Mouse (Mus musculus) macrophage (primary cell): ENCODE measurements around the gene Map1s. TPM values are rescaled to one million over a fixed set of nuclear protein-coding genes. Genes with fewer than 3 reads are reported as not detected.
A peak's percentile ranks its signal among the peaks of the same experiment; 100 is the strongest.

Experiments used
- H3K27ac ChIP-seq: fragments of 350-480 bp; formaldehyde crosslinking; 2 replicates; pipeline ENCODE4 v1.9.0; 2021
- H3K36me3 ChIP-seq: fragments of 350-480 bp; formaldehyde crosslinking; 2 replicates; pipeline ENCODE4 v1.9.0; 2021; ENCODE audit errors: inconsistent target
- H3K4me3 ChIP-seq: fragments of 350-480 bp; formaldehyde crosslinking; 2 replicates; pipeline ENCODE4 v1.9.0; 2021; ENCODE audit errors: inconsistent target
- H3K79me2 ChIP-seq: fragments of 350-480 bp; formaldehyde crosslinking; 2 replicates; pipeline ENCODE4 v1.9.0; 2021; ENCODE audit errors: inconsistent target
- WGBS: methylation state at CpG from one replicate; pipeline ENCODE4 v1.1.7; 2026; ENCODE audit warnings: inconsistent platforms; ENCODE audit not compliant: missing documents; 5-methylcytosine and 5-hydroxymethylcytosine counted together
- polyA plus RNA-seq: library from polyadenylated mRNA; stranded (reverse); fragments of 250-400 nt; gene quantifications from 3 replicates; pipeline ENCODE4 v1.2.4, GENCODE M21; 2018; ENCODE audit warnings: inconsistent platforms

The Map1s gene
- polyA plus RNA-seq, 1 experiment from 2014 or later, result 20.1 TPM

- H3K27ac ChIP-seq, result no peak overlapping the region
- H3K4me3 ChIP-seq, result no peak overlapping the region
- H3K79me2 ChIP-seq, result no peaks in the 10 kb centered on the region
- 94% methylated on average over 3 of the region's 3 CpGs for WGBS
- no peaks in the 10 kb centered on the region for H3K36me3 ChIP-seq
These were observed 22.4 kb downstream of the Map1s start for GRCm38 (mm10) chr8:70928096-70928495.

DNA sequence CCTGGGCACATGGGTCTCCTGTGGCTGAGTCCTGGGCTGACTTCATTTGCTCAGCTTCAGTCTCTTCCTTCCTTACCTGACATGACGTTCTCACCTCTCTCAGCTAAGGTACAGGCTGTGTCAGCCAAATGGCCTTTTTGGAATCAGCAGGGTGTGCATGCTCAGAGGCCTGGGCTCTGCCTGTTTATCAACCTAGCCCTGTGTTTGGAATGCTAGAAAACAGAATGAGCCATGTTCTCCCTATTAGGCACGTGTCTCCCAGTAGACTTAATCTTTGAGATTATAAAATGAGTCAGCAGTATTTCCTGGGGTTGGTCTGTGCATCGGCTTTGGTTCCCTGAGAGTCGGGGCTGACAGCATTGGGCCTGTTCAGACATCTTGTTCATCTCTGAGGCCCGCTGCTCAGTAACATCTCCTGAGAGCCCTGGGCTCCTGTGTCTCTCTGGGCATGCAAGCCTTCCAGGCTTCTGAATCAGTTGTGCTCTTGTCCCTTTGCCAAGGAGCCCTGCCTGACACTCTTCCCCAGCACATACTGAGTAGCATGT is 23.1 kb downstream of the Map1s start:
- Histone ChIP-seq H3K36me3 (no peaks in the 10 kb centered on the region), H3K27ac (no peak overlapping the region), H3K4me3 (no peak overlapping the region), H3K79me2 (no peaks in the 10 kb centered on the region)
- 70% methylated on average over 5 of the region's 5 CpGs for WGBS

DNA sequence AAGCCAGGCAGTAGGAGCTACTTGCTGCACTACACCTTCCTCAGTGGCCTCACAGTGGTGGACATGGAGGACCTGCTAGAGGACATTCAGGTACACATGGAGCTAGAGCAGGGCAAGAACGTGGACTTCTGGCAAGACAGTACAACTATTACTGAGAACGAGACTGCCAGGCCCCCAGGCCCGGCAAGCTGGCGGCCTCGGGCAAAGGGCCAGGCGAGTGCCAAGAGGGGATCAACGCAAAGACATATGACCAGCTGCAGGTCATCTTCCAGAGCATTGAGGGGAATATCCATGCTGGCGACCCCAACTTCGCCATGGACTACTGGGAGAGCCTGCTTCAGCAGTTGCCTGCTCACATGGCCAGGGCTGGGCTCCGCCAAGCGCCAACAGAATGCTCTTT is 26.0 kb downstream of the Map1s start:
- Histone ChIP-seq H3K27ac (no peak overlapping the region), H3K79me2 (no peaks in the 10 kb centered on the region), H3K36me3 (no peaks in the 10 kb centered on the region), H3K4me3 (no peak overlapping the region)
- WGBS, result 96% methylated on average over 11 of the region's 11 CpGs

DNA sequence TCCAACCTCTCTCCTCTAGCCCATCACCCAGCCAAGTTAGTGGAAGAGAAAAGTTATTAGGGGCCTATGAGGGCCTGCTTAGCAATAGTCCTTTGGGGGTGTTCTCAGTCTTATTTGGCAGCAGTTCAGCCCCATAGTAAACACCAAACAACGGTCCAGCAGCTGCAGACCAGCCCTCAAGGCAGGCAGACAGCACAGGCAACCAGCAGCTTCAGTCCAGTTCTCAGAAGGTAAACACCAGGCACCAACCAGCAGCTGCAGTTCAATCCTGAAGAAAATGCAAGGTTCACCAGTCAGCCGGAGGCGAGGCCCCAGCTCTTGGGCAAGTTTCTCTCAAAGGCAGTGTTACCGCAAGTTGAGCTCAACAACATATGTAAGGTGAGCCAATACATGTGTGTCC is 27.3 kb downstream of the Map1s start:
- 96% methylated on average over 4 of the region's 4 CpGs for WGBS
- no peak overlapping the region for H3K4me3 ChIP-seq
- H3K36me3 ChIP-seq, result no peaks in the 10 kb centered on the region
- no peak overlapping the region for H3K27ac ChIP-seq
- no peaks in the 10 kb centered on the region for H3K79me2 ChIP-seq

DNA sequence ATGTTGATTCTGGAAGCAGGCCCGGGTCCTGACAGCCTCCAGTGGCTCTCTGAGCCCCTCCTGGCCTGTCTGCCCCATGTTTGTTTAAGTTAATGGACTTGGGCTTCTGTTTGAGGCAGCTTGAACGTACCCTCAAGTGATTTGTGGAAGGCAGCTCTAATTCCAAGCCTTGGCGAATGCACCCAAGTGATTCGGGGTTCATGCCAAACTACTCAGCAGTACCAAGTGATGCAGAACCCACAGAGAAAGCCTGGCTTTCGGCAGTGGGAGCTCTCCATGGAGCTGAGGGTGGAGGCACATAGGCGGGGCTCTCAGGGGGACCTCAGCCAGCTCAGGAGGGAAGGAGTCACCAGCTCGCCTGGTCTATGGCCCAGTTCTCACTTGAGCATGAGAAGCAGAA is 29.1 kb downstream of the Map1s start:
- no peak overlapping the region for H3K27ac ChIP-seq
- WGBS, result 77% methylated on average over 7 of the region's 7 CpGs
- H3K4me3 ChIP-seq, result no peak overlapping the region
- no peaks in the 10 kb centered on the region for H3K79me2 ChIP-seq
- H3K36me3 ChIP-seq, result no peaks in the 10 kb centered on the region

DNA sequence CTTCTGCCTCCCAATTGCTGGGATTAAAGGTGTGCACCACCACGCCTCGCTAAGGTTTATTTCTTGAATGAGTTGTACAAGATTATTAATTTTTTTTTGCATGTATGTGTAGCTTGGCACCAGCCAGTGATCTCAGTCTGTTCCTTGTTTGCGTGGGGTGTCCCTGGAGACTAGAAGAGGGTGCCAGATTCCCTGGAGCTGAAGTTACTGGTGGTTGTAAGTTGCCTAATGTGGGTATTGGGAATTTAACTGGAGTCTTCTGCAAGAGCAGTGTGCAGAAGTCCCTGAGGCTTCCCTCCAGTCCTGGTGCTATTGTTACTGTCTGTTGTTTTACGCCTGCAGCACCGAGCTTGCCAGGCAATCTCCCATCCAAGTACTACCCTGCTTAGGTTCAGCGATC is 31.5 kb downstream of the Map1s start:
- WGBS, result 96% methylated on average over 6 of the region's 6 CpGs
- Histone ChIP-seq H3K36me3 (no peaks in the 10 kb centered on the region), H3K4me3 (no peak overlapping the region), H3K27ac (no peak overlapping the region), H3K79me2 (no peaks in the 10 kb centered on the region)

DNA sequence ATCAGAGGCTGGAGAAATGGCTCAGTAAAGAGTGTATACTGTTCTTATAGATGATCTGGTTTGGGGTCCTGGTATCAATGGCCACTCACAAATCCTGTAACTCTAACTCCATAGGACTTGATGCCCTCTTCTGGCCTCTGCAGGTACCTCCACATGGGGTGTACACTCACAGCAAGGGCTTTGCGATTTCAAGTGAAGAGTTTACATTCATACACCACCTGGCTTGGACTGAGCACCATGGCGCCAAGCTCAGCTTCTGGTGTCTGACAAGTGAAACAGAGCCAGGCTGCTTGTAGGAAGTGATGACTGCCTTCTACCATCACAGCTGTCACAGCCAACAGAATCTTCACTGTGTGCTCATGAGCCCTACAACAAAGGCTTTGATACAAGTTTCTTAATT is 35.7 kb downstream of the Map1s start:
- no peak overlapping the region for H3K4me3 ChIP-seq
- H3K36me3 ChIP-seq, result no peaks in the 10 kb centered on the region
- 0 out of 2 replicates have a peak overlapping the region, but pooled peaks have one; percentile 22 for H3K27ac ChIP-seq

GRCm38 (mm10) chr8:70943187-70943586 is 37.5 kb downstream of the Map1s start:
- H3K36me3 ChIP-seq, result no peaks in the 10 kb centered on the region
- WGBS, result 0% methylated on average over 1 of the region's 1 CpGs
- H3K27ac ChIP-seq, result peak overlapping the region; percentile 4; the same call in 1 of the 2 replicates

More for the DNA sequence above, 35.7 kb downstream of the Map1s start:
- WGBS, result 76% methylated on average over 2 of the region's 2 CpGs
- H3K79me2 ChIP-seq, result no peaks in the 10 kb centered on the region

DNA sequence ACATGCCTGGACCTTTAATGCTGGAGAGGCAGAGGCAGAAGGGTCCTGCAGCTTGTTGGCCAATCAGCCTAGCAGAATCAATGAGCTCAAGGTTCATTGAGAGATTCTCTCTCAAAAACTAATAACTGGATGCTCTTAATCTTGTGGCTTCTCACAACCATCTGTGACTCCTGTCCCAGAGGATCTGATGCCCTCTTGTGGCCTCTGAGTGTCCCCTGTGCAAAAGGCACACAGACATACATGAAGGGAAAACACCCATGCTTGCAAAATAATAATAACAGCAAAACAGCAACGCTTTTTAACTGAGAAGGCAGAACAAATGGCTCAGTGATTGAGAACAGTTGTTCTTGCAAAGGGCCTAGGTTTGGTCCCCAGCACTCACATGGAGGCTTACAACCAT is 44.1 kb downstream of the Map1s start:
- no peak overlapping the region for H3K4me3 ChIP-seq
- H3K36me3 ChIP-seq, result no peaks in the 10 kb centered on the region
- no peak overlapping the region for H3K27ac ChIP-seq
- no peaks in the 10 kb centered on the region for H3K79me2 ChIP-seq
- 92% methylated on average over 1 of the region's 1 CpGs for WGBS

More at GRCm38 (mm10) chr8:70943187-70943586, 37.5 kb downstream of the Map1s start:
- H3K79me2 ChIP-seq, result no peaks in the 10 kb centered on the region
- H3K4me3 ChIP-seq, result no peak overlapping the region

GRCm38 (mm10) chr8:70960703-70961472 is 55.2 kb downstream of the Map1s start:
- Histone ChIP-seq H3K79me2 (no peaks in the 10 kb centered on the region), H3K36me3 (no peaks in the 10 kb centered on the region), H3K4me3 (no peak overlapping the region), H3K27ac (no peak overlapping the region)
- 72% methylated on average over 8 of the region's 14 CpGs for WGBS

DNA sequence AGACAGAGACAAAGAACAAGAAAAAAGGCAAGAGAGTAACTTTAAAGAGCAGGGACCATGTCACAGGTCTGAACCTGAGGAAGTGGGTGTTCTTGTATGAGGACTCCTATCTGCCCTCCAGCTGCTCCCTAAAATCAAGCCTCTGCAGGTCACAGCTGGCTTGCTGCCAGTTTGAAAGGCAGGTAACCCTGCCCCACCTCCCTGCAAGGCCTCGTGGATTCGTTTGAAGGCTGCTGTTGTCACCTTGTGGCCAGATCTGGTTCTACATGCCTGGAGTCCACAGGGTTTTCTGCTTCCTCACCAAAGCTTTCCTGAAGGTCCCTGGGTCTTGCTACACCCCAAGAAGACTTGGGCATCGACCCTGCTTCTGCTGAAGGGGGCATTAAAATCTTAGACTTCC is 58.4 kb downstream of the Map1s start:
- no peaks in the 10 kb centered on the region for H3K36me3 ChIP-seq
- H3K27ac ChIP-seq, result no peak overlapping the region
- no peaks in the 10 kb centered on the region for H3K79me2 ChIP-seq
- WGBS, result 3% methylated on average over 3 of the region's 3 CpGs
- no peak overlapping the region for H3K4me3 ChIP-seq

- Histone ChIP-seq H3K4me3 (no peak overlapping the region), H3K27ac (no peak overlapping the region), H3K36me3 (no peaks in the 10 kb centered on the region), H3K79me2 (no peaks in the 10 kb centered on the region)
These were observed 59.1 kb downstream of the Map1s start for GRCm38 (mm10) chr8:70964861-70965260.

Other genes with a start within 250 kb of the Map1s start
- 19.1 to 57.8 TPM (median 24.3 TPM) in 3 replicates for gene Pgpep1, start 245.5 kb upstream of the Map1s start, polyA plus RNA-seq
- 47.7 to 66.4 TPM (median 48.9 TPM) in 3 replicates for gene Lsm4, start 232.7 kb upstream of the Map1s start, polyA plus RNA-seq
- 29.7 to 79.6 TPM (median 40.0 TPM) in 3 replicates for gene Jund, start 207.0 kb upstream of the Map1s start, polyA plus RNA-seq
- gene Iqcn, start 202.5 kb upstream of the Map1s start, polyA plus RNA-seq, result not detected in 3 replicates
- not detected in 3 replicates for gene Gm3336, start 187.4 kb upstream of the Map1s start, polyA plus RNA-seq
- gene Pde4c, start 182.2 kb upstream of the Map1s start, polyA plus RNA-seq, result not detected in 3 replicates
- 3.2 to 5.2 TPM (median 3.7 TPM) in 3 replicates for gene Rab3a, start 151.3 kb upstream of the Map1s start, polyA plus RNA-seq
- 26.0 to 40.2 TPM (median 29.3 TPM) in 3 replicates for gene Mpv17l2, start 145.0 kb upstream of the Map1s start, polyA plus RNA-seq
- 23.2 to 26.1 TPM (median 23.3 TPM) in 3 replicates for gene Pik3r2, start 129.2 kb upstream of the Map1s start, polyA plus RNA-seq
- 40.6 to 60.5 TPM (median 46.5 TPM) in 3 replicates for gene Mast3, start 100.9 kb upstream of the Map1s start, polyA plus RNA-seq
- 1.4 to 7.6 TPM (median 1.6 TPM) in 3 replicates for gene Il12rb1, start 97.5 kb upstream of the Map1s start, polyA plus RNA-seq
- 8.1 to 21.9 TPM (median 12.1 TPM) in 3 replicates for gene Arrdc2, start 66.2 kb upstream of the Map1s start, polyA plus RNA-seq
- 1.2 to 1.7 TPM (median 1.6 TPM) in 3 replicates for gene Kcnn1, start 42.7 kb upstream of the Map1s start, polyA plus RNA-seq
- 47.6 to 62.3 TPM (median 58.2 TPM) in 3 replicates for gene Ccdc124, start 32.0 kb upstream of the Map1s start, polyA plus RNA-seq
- gene Slc5a5, start 13.2 kb upstream of the Map1s start, polyA plus RNA-seq, result not detected in 3 replicates
- 1,516 to 2,224 TPM (median 1,908 TPM) in 3 replicates for gene Rpl18a, start 8.5 kb upstream of the Map1s start, polyA plus RNA-seq